Mouse (Mus musculus) heart, adult 2 months (tissue): Measurements from ENCODE around the gene Gm21962.

Experiments
- CTCF ChIP-seq: fragments of 200-600 bp; IDR thresholded peaks from 2 replicates; pipeline ENCODE4 v1.8.1; 2022; ENCODE audit warnings: antibody characterized with exemption, mild to moderate bottlenecking, moderate library complexity
- EP300 ChIP-seq: fragments of 200-500 bp; IDR thresholded peaks from 2 replicates; pipeline ENCODE4 v1.6.1; 2011; ENCODE audit warnings: low read depth, low read length, control low read depth; ENCODE audit not compliant: insufficient read depth
- POLR2A ChIP-seq: fragments of 200-500 bp; IDR thresholded peaks from 2 replicates; pipeline ENCODE4 v1.6.1; 2011; ENCODE audit warnings: mild to moderate bottlenecking, low read depth, low read length, control low read depth; ENCODE audit not compliant: insufficient read depth

GRCm38 (mm10) chr3:137625054-137625453 lies 46.3 kb upstream of the Gm21962 start:
- TF ChIP-seq CTCF (no peak), POLR2A (no peak), EP300 (no peak)
